Mouse (Mus musculus): ENCODE measurements around the gene Sh3glb2.

Gene Sh3glb2

GRCm38 (mm10) chr2:30380564-30381376 is 21.6 kb upstream of the Sh3glb2 start:
- DNase-seq (ENCODE audit: low spot score), result no peak

GRCm38 (mm10) chr2:30379307-30379706 is 20.2 kb upstream of the Sh3glb2 start:
- no peak for DNase-seq (ENCODE audit: low spot score)

- DNase-seq (ENCODE audit: low spot score), result no peak
Measured at GRCm38 (mm10) chr2:30377721-30378120, 18.6 kb upstream of the Sh3glb2 start.

- no peak for DNase-seq (ENCODE audit: low spot score)
Measured at GRCm38 (mm10) chr2:30375893-30376292, 16.8 kb upstream of the Sh3glb2 start.

GRCm38 (mm10) chr2:30372726-30373125 is 13.6 kb upstream of the Sh3glb2 start:
- no peak for DNase-seq (ENCODE audit: low spot score)

GRCm38 (mm10) chr2:30371544-30371943 is 12.4 kb upstream of the Sh3glb2 start:
- DNase-seq (ENCODE audit: low spot score), result no peak

GRCm38 (mm10) chr2:30366203-30366602 is 7.1 kb upstream of the Sh3glb2 start:
- no peak for DNase-seq (ENCODE audit: low spot score)

GRCm38 (mm10) chr2:30365281-30366069 is 6.3 kb upstream of the Sh3glb2 start:
- no peak for DNase-seq (ENCODE audit: low spot score)

GRCm38 (mm10) chr2:30363773-30364650 is 4.9 kb upstream of the Sh3glb2 start, which contains the start of gene Miga2:
Gene Miga2 (plus strand): TSS chr2:30364233.
- peak; percentile 99 for DNase-seq (ENCODE audit: low spot score)

GRCm38 (mm10) chr2:30362865-30363264 is 3.7 kb upstream of the Sh3glb2 start:
- DNase-seq (ENCODE audit: low spot score), result no peak

GRCm38 (mm10) chr2:30360626-30361025 is 1.5 kb upstream of the Sh3glb2 start:
- no peak for DNase-seq (ENCODE audit: low spot score)

- no peak for DNase-seq (ENCODE audit: low spot score)
Measured at GRCm38 (mm10) chr2:30357552-30358510, 1.3 kb downstream of the Sh3glb2 start.

GRCm38 (mm10) chr2:30356906-30357305 is 2.2 kb downstream of the Sh3glb2 start:
- no peak for DNase-seq (ENCODE audit: low spot score)

GRCm38 (mm10) chr2:30356266-30356665 is 2.9 kb downstream of the Sh3glb2 start:
- DNase-seq (ENCODE audit: low spot score), result no peak

- DNase-seq (ENCODE audit: low spot score), result no peak
Measured at GRCm38 (mm10) chr2:30355861-30356260, 3.3 kb downstream of the Sh3glb2 start.

GRCm38 (mm10) chr2:30351149-30351548 is 8.0 kb downstream of the Sh3glb2 start:
- DNase-seq (ENCODE audit: low spot score), result no peak

GRCm38 (mm10) chr2:30349196-30349595 is 9.9 kb downstream of the Sh3glb2 start:
- no peak for DNase-seq (ENCODE audit: low spot score)

GRCm38 (mm10) chr2:30345971-30346676 is 13.0 kb downstream of the Sh3glb2 start:
- no peak for DNase-seq (ENCODE audit: low spot score)

- DNase-seq (ENCODE audit: low spot score), result no peak
Measured at GRCm38 (mm10) chr2:30343601-30344137, 15.5 kb downstream of the Sh3glb2 start.

- DNase-seq (ENCODE audit: low spot score), result no peak
Measured at GRCm38 (mm10) chr2:30342544-30342943, 16.6 kb downstream of the Sh3glb2 start.

All from left cerebral cortex, adult 11 months (tissue).